Mouse (Mus musculus) ES-Bruce4 (cell line): ENCODE results near the gene Gm45837.

ENCODE experiments used
- CTCF ChIP-seq: IDR thresholded peaks from one replicate; pipeline ENCODE4 v1.8.1; 2011; ENCODE audit warnings: low read depth, low read length
- EP300 ChIP-seq: IDR thresholded peaks from 2 replicates; pipeline ENCODE4 v1.6.1; 2011; ENCODE audit warnings: low read depth, low read length; ENCODE audit not compliant: insufficient read depth

- no peak for TF ChIP-seq EP300
- TF ChIP-seq CTCF, result no peak
Observed at GRCm38 (mm10) chr7:101547651-101548050, 137.0 kb downstream of the Gm45837 start.
